Mouse (Mus musculus): ENCODE results near the gene Babam2.

GRCm38 (mm10) chr5:32043996-32044395 lies 346.5 kb downstream of the Babam2 start:
- no peak for TF ChIP-seq CTCF (IDR thresholded peaks at IDR 0.05; ENCODE audit: low read depth)
- no peak for TF ChIP-seq EP300 (IDR thresholded peaks at IDR 0.05; ENCODE audit: low read depth)
